Mouse (Mus musculus): ENCODE data around the gene Kctd15. TPM values are rescaled to one million over a fixed set of nuclear protein-coding genes. Genes with fewer than 3 reads are reported as not detected.
A peak's percentile ranks its signal among the peaks of the same experiment; 100 is the strongest.

The Kctd15 gene
- 19.2 and 20.3 TPM in 2 replicates for polyA plus RNA-seq (2015; fragmentation: Nextera tagmentation; extraction: Ambion mirVana)

GRCm38 (mm10) chr7:34656632-34657031 is at the start of gene Kctd15:
Gene Kctd15, minus strand, starts transcription at chr7:34656732.
- Histone ChIP-seq H3K9ac (no peak within 1 kb of the TSS), H3K4me2 (peak within 1 kb of the TSS; percentile 82), H3K4me3 (replicated peaks) (peak within 1 kb of the TSS; percentile 68), H3K9me3 (no peaks in the 10 kb centered on the region), H3K27ac (no peak within 1 kb of the TSS), H3K27me3 (replicated peaks) (no peaks in the 10 kb centered on the region), H3K36me3 (no peaks in the 10 kb centered on the region), H3K4me1 (peaks cover 7% of the 10 kb centered on the region; the same call in 1 of the 2 replicates)
- 66% methylated on average over 5 of the region's 5 CpGs for WGBS
- ATAC-seq (ENCODE audit: insufficient read depth, low FRiP score, low read depth), result no peak

- no peak overlapping the region for H3K4me2 ChIP-seq
- peak; percentile 71 for ATAC-seq (ENCODE audit: insufficient read depth, low FRiP score, low read depth)
- no peaks in the 10 kb centered on the region for H3K4me1 ChIP-seq
- no peak overlapping the region for H3K4me3 ChIP-seq (replicated peaks)
- no peaks in the 10 kb centered on the region for H3K36me3 ChIP-seq
- H3K9ac ChIP-seq, result no peak overlapping the region
- WGBS, result 30% methylated on average over 4 of the region's 4 CpGs
- H3K27me3 ChIP-seq (replicated peaks), result no peaks in the 10 kb centered on the region
- no peak overlapping the region for H3K27ac ChIP-seq
- H3K9me3 ChIP-seq, result no peaks in the 10 kb centered on the region
These were observed 47.9 kb upstream of the Kctd15 start for GRCm38 (mm10) chr7:34704401-34704800.

- WGBS, result 44% methylated on average over 4 of the region's 4 CpGs
- no peak overlapping the region for H3K9ac ChIP-seq
- no peak overlapping the region for H3K4me3 ChIP-seq (replicated peaks)
- H3K4me1 ChIP-seq, result no peaks in the 10 kb centered on the region
- no peaks in the 10 kb centered on the region for H3K27me3 ChIP-seq (replicated peaks)
- H3K27ac ChIP-seq, result no peak overlapping the region
- peak; percentile 49; the same call in 1 of the 2 replicates for ATAC-seq (ENCODE audit: insufficient read depth, low FRiP score, low read depth)
- H3K4me2 ChIP-seq, result no peak overlapping the region
- no peaks in the 10 kb centered on the region for H3K36me3 ChIP-seq
- no peaks in the 10 kb centered on the region for H3K9me3 ChIP-seq
These were observed 46.9 kb upstream of the Kctd15 start for GRCm38 (mm10) chr7:34703437-34703836.

GRCm38 (mm10) chr7:34702718-34703351 is 46.3 kb upstream of the Kctd15 start:
- no peak overlapping the region for H3K9ac ChIP-seq
- H3K4me3 ChIP-seq (replicated peaks), result no peak overlapping the region
- no peaks in the 10 kb centered on the region for H3K27me3 ChIP-seq (replicated peaks)
- no peak overlapping the region for H3K27ac ChIP-seq
- 15% methylated on average over 11 of the region's 11 CpGs for WGBS
- no peaks in the 10 kb centered on the region for H3K36me3 ChIP-seq
- H3K4me1 ChIP-seq, result no peaks in the 10 kb centered on the region
- no peak overlapping the region for H3K4me2 ChIP-seq
- no peak for ATAC-seq (ENCODE audit: insufficient read depth, low FRiP score, low read depth)
- no peaks in the 10 kb centered on the region for H3K9me3 ChIP-seq

- Histone ChIP-seq H3K4me1 (no peaks in the 10 kb centered on the region), H3K9me3 (no peaks in the 10 kb centered on the region)
- ATAC-seq (ENCODE audit: insufficient read depth, low FRiP score, low read depth), result no peak
These were observed 43.4 kb upstream of the Kctd15 start for GRCm38 (mm10) chr7:34699888-34700287.

GRCm38 (mm10) chr7:34698221-34698620 is 41.7 kb upstream of the Kctd15 start:
- Histone ChIP-seq H3K9ac (no peak overlapping the region), H3K9me3 (no peaks in the 10 kb centered on the region), H3K27me3 (replicated peaks) (no peaks in the 10 kb centered on the region), H3K27ac (no peak overlapping the region), H3K4me1 (no peaks in the 10 kb centered on the region), H3K4me3 (replicated peaks) (no peak overlapping the region), H3K4me2 (no peak overlapping the region), H3K36me3 (no peaks in the 10 kb centered on the region)
- ATAC-seq (ENCODE audit: insufficient read depth, low FRiP score, low read depth), result no peak
- WGBS, result 71% methylated on average over 9 of the region's 9 CpGs

More at GRCm38 (mm10) chr7:34699888-34700287, 43.4 kb upstream of the Kctd15 start:
- Histone ChIP-seq H3K27me3 (replicated peaks) (no peaks in the 10 kb centered on the region), H3K4me2 (no peak overlapping the region), H3K9ac (no peak overlapping the region), H3K4me3 (replicated peaks) (no peak overlapping the region), H3K27ac (no peak overlapping the region), H3K36me3 (no peaks in the 10 kb centered on the region)
- WGBS, result 64% methylated on average over 3 of the region's 3 CpGs

- no peak for ATAC-seq (ENCODE audit: insufficient read depth, low FRiP score, low read depth)
- Histone ChIP-seq H3K4me3 (replicated peaks) (no peak overlapping the region), H3K27me3 (replicated peaks) (no peaks in the 10 kb centered on the region), H3K9ac (no peak overlapping the region), H3K9me3 (no peaks in the 10 kb centered on the region), H3K4me1 (no peaks in the 10 kb centered on the region), H3K36me3 (no peaks in the 10 kb centered on the region), H3K4me2 (no peak overlapping the region), H3K27ac (no peak overlapping the region)
- WGBS, result 69% methylated on average over 9 of the region's 9 CpGs
These were observed 39.6 kb upstream of the Kctd15 start for GRCm38 (mm10) chr7:34696086-34696485.

- ATAC-seq (ENCODE audit: insufficient read depth, low FRiP score, low read depth), result no peak
- H3K36me3 ChIP-seq, result no peaks in the 10 kb centered on the region
- H3K9me3 ChIP-seq, result no peaks in the 10 kb centered on the region
- no peaks in the 10 kb centered on the region for H3K27me3 ChIP-seq (replicated peaks)
- no peak overlapping the region for H3K4me3 ChIP-seq (replicated peaks)
- H3K9ac ChIP-seq, result no peak overlapping the region
- H3K4me1 ChIP-seq, result no peaks in the 10 kb centered on the region
- WGBS, result 65% methylated on average over 9 of the region's 9 CpGs
- H3K27ac ChIP-seq, result no peak overlapping the region
- no peak overlapping the region for H3K4me2 ChIP-seq
These were observed 38.4 kb upstream of the Kctd15 start for GRCm38 (mm10) chr7:34694898-34695297.

GRCm38 (mm10) chr7:34693916-34694315 is 37.4 kb upstream of the Kctd15 start:
- H3K4me1 ChIP-seq, result 0 out of 2 replicates have a peak, but pooled peaks cover 3% of the 10 kb centered on the region
- no peaks in the 10 kb centered on the region for H3K9me3 ChIP-seq
- no peak overlapping the region for H3K4me2 ChIP-seq
- ATAC-seq (ENCODE audit: insufficient read depth, low FRiP score, low read depth), result no peak
- H3K9ac ChIP-seq, result no peak overlapping the region
- H3K27ac ChIP-seq, result no peak overlapping the region
- no peaks in the 10 kb centered on the region for H3K36me3 ChIP-seq
- no peaks in the 10 kb centered on the region for H3K27me3 ChIP-seq (replicated peaks)
- WGBS, result 97% methylated on average over 13 of the region's 13 CpGs
- H3K4me3 ChIP-seq (replicated peaks), result no peak overlapping the region

GRCm38 (mm10) chr7:34693072-34693471 is 36.5 kb upstream of the Kctd15 start:
- no peak for ATAC-seq (ENCODE audit: insufficient read depth, low FRiP score, low read depth)
- Histone ChIP-seq H3K27me3 (replicated peaks) (no peaks in the 10 kb centered on the region), H3K4me1 (0 out of 2 replicates have a peak, but pooled peaks cover 6% of the 10 kb centered on the region), H3K9ac (no peak overlapping the region), H3K9me3 (no peaks in the 10 kb centered on the region), H3K4me2 (no peak overlapping the region), H3K36me3 (no peaks in the 10 kb centered on the region), H3K4me3 (replicated peaks) (no peak overlapping the region), H3K27ac (no peak overlapping the region)
- 66% methylated on average over 4 of the region's 4 CpGs for WGBS

GRCm38 (mm10) chr7:34690111-34690510 is 33.6 kb upstream of the Kctd15 start:
- no peak overlapping the region for H3K9ac ChIP-seq
- no peaks in the 10 kb centered on the region for H3K36me3 ChIP-seq
- WGBS, result 67% methylated on average over 13 of the region's 13 CpGs
- no peak overlapping the region for H3K4me3 ChIP-seq (replicated peaks)
- H3K4me2 ChIP-seq, result no peak overlapping the region
- no peaks in the 10 kb centered on the region for H3K9me3 ChIP-seq
- no peak for ATAC-seq (ENCODE audit: insufficient read depth, low FRiP score, low read depth)
- 0 out of 2 replicates have a peak, but pooled peaks cover 6% of the 10 kb centered on the region for H3K4me1 ChIP-seq
- H3K27me3 ChIP-seq (replicated peaks), result no peaks in the 10 kb centered on the region
- no peak overlapping the region for H3K27ac ChIP-seq

- Histone ChIP-seq H3K36me3 (no peaks in the 10 kb centered on the region), H3K9me3 (no peaks in the 10 kb centered on the region), H3K27ac (no peak overlapping the region), H3K4me1 (0 out of 2 replicates have a peak, but pooled peaks cover 6% of the 10 kb centered on the region), H3K9ac (no peak overlapping the region), H3K27me3 (replicated peaks) (no peaks in the 10 kb centered on the region), H3K4me2 (no peak overlapping the region), H3K4me3 (replicated peaks) (no peak overlapping the region)
- ATAC-seq (ENCODE audit: insufficient read depth, low FRiP score, low read depth), result peak; percentile 71
- 9% methylated on average over 6 of the region's 6 CpGs for WGBS
These were observed 32.5 kb upstream of the Kctd15 start for GRCm38 (mm10) chr7:34689028-34689427.

Data from stomach, embryonic 15.5 days (tissue).